In genomic region chr7:31084140-31084539, GRCm38 (mm10) we compare ENCODE assay signal across 12 mouse cellular contexts. TPM values are rescaled to one million over a fixed set of nuclear protein-coding genes. Genes with fewer than 3 reads are reported as not detected.
DNase-seq lines count a peak whose midpoint lies in the region; ATAC-seq and TF ChIP-seq lines count a peak whose summit lies in the region.
"Had no signal": no experiment of that assay in that cellular context is flagged by ENCODE, and none has a peak within 500 bp of the region (broad histone marks: within the 10 kb centered on the region; RNA-seq: fewer than 3 reads in every experiment).

No protein-coding gene starts in this region.

- no peaks in the 10 kb centered on the region for H3K9me3 ChIP-seq in intestine, embryonic 14.5 days (ENCODE audit: control insufficient read depth, low read length)
- no peaks in the 10 kb centered on the region for H3K9me3 ChIP-seq in intestine, postnatal 0 days (ENCODE audit: control insufficient read depth)
- H3K9me3 ChIP-seq in intestine, embryonic 16.5 days (ENCODE audit: control insufficient read depth, low read length) = no peaks in the 10 kb centered on the region
- H3K9me3 ChIP-seq in stomach, postnatal 0 days (ENCODE audit: control insufficient read depth, low read length) = no peaks in the 10 kb centered on the region
- H3K9me3 ChIP-seq: heart, embryonic 10.5 days had no signal

- H3K4me1 ChIP-seq in intestine, embryonic 14.5 days (replicated peaks; ENCODE audit: control insufficient read depth, insufficient read depth, low read length) = peaks cover 10% of the 10 kb centered on the region; the same call in 1 of the 2 replicates
- no peaks in the 10 kb centered on the region for H3K4me1 ChIP-seq in intestine, postnatal 0 days (replicated peaks; ENCODE audit: control insufficient read depth, insufficient read depth, low read length)
- 0 out of 2 replicates have a peak, but pooled peaks cover 3% of the 10 kb centered on the region for H3K4me1 ChIP-seq in intestine, embryonic 16.5 days (ENCODE audit: control insufficient read depth, insufficient read depth, low read length)
- peaks cover 3% of the 10 kb centered on the region; the same call in 1 of the 2 replicates for H3K4me1 ChIP-seq in stomach, postnatal 0 days (replicated peaks; ENCODE audit: control insufficient read depth, insufficient read depth)

- TF ChIP-seq EP300 in stomach, postnatal 0 days (optimal IDR thresholded peaks at IDR 0.05) = no peak

- no peak overlapping the region for H3K9ac ChIP-seq in intestine, embryonic 14.5 days (ENCODE audit: low read length)
- H3K9ac ChIP-seq in intestine, postnatal 0 days (ENCODE audit: low read depth, low read length) = no peak overlapping the region
- H3K9ac ChIP-seq in intestine, embryonic 16.5 days (ENCODE audit: low read depth, low read length) = no peak overlapping the region
- no peak overlapping the region for H3K9ac ChIP-seq in stomach, postnatal 0 days (ENCODE audit: low read length)
- H3K9ac ChIP-seq: neural tube, embryonic 13.5 days had no signal

- peak overlapping the region; percentile 69 for H3K27ac ChIP-seq in intestine, embryonic 14.5 days (ENCODE audit: low read depth)
- no peak overlapping the region for H3K27ac ChIP-seq in intestine, postnatal 0 days (ENCODE audit: low read depth, low read length)
- H3K27ac ChIP-seq in intestine, embryonic 16.5 days (ENCODE audit: low read length) = no peak overlapping the region; the same call in 1 of the 2 replicates
- H3K27ac ChIP-seq in stomach, postnatal 0 days (replicated peaks) = peak overlapping the region; percentile 49
- H3K27ac ChIP-seq: heart, embryonic 10.5 days; kidney, postnatal 0 days; neural tube, embryonic 13.5 days had no signal

- H3K36me3 ChIP-seq in intestine, embryonic 14.5 days (ENCODE audit: control insufficient read depth, insufficient read depth, low read length) = no peaks in the 10 kb centered on the region
- H3K36me3 ChIP-seq in intestine, postnatal 0 days (ENCODE audit: control insufficient read depth, insufficient read depth) = no peaks in the 10 kb centered on the region
- H3K36me3 ChIP-seq in intestine, embryonic 16.5 days (ENCODE audit: control insufficient read depth, insufficient read depth, low read length) = no peaks in the 10 kb centered on the region
- no peaks in the 10 kb centered on the region for H3K36me3 ChIP-seq in stomach, postnatal 0 days (ENCODE audit: control insufficient read depth, insufficient read depth, low read length)
- H3K36me3 ChIP-seq: heart, embryonic 10.5 days; neural tube, embryonic 13.5 days had no signal

- TF ChIP-seq CTCF in intestine, postnatal 0 days (IDR thresholded peaks at IDR 0.05; ENCODE audit: low read depth) = no peak
- no peak for TF ChIP-seq CTCF in stomach, postnatal 0 days (IDR thresholded peaks at IDR 0.05; ENCODE audit: low read depth)

- H3K4me3 ChIP-seq in intestine, embryonic 14.5 days (ENCODE audit: low read depth, low read length) = no peak overlapping the region
- H3K4me3 ChIP-seq in intestine, postnatal 0 days (ENCODE audit: low read depth, low read length) = no peak overlapping the region
- H3K4me3 ChIP-seq in intestine, embryonic 16.5 days (ENCODE audit: low read length) = no peak overlapping the region
- no peak overlapping the region for H3K4me3 ChIP-seq in stomach, postnatal 0 days (ENCODE audit: low read depth, low read length)
- H3K4me3 ChIP-seq: heart, embryonic 10.5 days; neural tube, embryonic 13.5 days had no signal

- no peak for DNase-seq in intestine, embryonic 14.5 days (ENCODE audit: low spot score)
- peak; percentile 21 for DNase-seq in thymus, postnatal 14 days
- DNase-seq in thymus, postnatal 0 days (ENCODE audit: low spot score) = no peak
- no peak for DNase-seq in stomach, postnatal 0 days (ENCODE audit: low spot score)
- no peak for DNase-seq in spleen, postnatal 36 days (ENCODE audit: low spot score in 2 of 2)
- no peak for DNase-seq in B cell, adult 2 months
- DNase-seq: right cerebral cortex, postnatal 14 days had no signal

- no peak overlapping the region for H3K4me2 ChIP-seq in intestine, embryonic 14.5 days (ENCODE audit: low read length)
- no peak overlapping the region for H3K4me2 ChIP-seq in intestine, postnatal 0 days (replicated peaks; ENCODE audit: low read depth)
- H3K4me2 ChIP-seq in intestine, embryonic 16.5 days (ENCODE audit: low read depth, low read length) = no peak overlapping the region
- no peak overlapping the region for H3K4me2 ChIP-seq in stomach, postnatal 0 days (replicated peaks; ENCODE audit: low read depth)
- H3K4me2 ChIP-seq: neural tube, embryonic 13.5 days had no signal

- ATAC-seq in intestine, embryonic 14.5 days (replicated peaks; ENCODE audit: low FRiP score, low TSS enrichment, low read depth) = no peak
- ATAC-seq in intestine, postnatal 0 days = no peak
- 0 out of 2 replicates have a peak, but pooled peaks have one; percentile 45 for ATAC-seq in intestine, embryonic 16.5 days
- no peak for ATAC-seq in stomach, postnatal 0 days (ENCODE audit: low FRiP score, low TSS enrichment)

- no peaks in the 10 kb centered on the region for H3K27me3 ChIP-seq in intestine, embryonic 14.5 days (replicated peaks; ENCODE audit: control insufficient read depth, insufficient read depth, low read length)
- no peaks in the 10 kb centered on the region for H3K27me3 ChIP-seq in intestine, postnatal 0 days (replicated peaks; ENCODE audit: control insufficient read depth, insufficient read depth, low read length)
- no peaks in the 10 kb centered on the region for H3K27me3 ChIP-seq in intestine, embryonic 16.5 days (replicated peaks; ENCODE audit: control insufficient read depth, insufficient read depth, low read length)
- no peaks in the 10 kb centered on the region for H3K27me3 ChIP-seq in stomach, postnatal 0 days (ENCODE audit: control insufficient read depth, insufficient read depth, low read length)
- H3K27me3 ChIP-seq: neural tube, embryonic 13.5 days had no signal

- 38% methylated on average over 9 of the region's 9 CpGs for WGBS in intestine, embryonic 14.5 days
- 50% methylated on average over 9 of the region's 9 CpGs for WGBS in intestine, postnatal 0 days
- WGBS in intestine, embryonic 16.5 days = 39% methylated on average over 9 of the region's 9 CpGs
- 43% methylated on average over 9 of the region's 9 CpGs for WGBS in stomach, postnatal 0 days

RNA-seq across cellular contexts. Expression of gene Fxyd3, which starts 7.6 kb away (rescaled TPM):
- polyA plus RNA-seq in intestine, embryonic 14.5 days (2014; fragmentation: Nextera tagmentation; extraction: Ambion mirVana) = 70.2 and 71.5 TPM in 2 replicates
- 40.4 and 48.0 TPM in 2 replicates for polyA plus RNA-seq in intestine, postnatal 0 days (2015; fragmentation: Nextera tagmentation; extraction: Ambion mirVana)
- polyA plus RNA-seq in thymus, postnatal 0 days (2015; fragmentation: Nextera tagmentation; extraction: Ambion mirVana) = 78.3 and 79.5 TPM in 2 replicates
- polyA plus RNA-seq in intestine, embryonic 16.5 days (2015; fragmentation: Nextera tagmentation; extraction: Ambion mirVana) = 71.2 and 73.7 TPM in 2 replicates
- polyA plus RNA-seq in stomach, postnatal 0 days (2015; fragmentation: Nextera tagmentation; extraction: Ambion mirVana) = 1,122 and 1,152 TPM in 2 replicates

RNA-seq across cellular contexts. Expression of gene Lgi4, which starts 25.0 kb away (rescaled TPM):
- 1.2 and 2.4 TPM in 2 replicates for polyA plus RNA-seq in intestine, embryonic 14.5 days (2014; fragmentation: Nextera tagmentation; extraction: Ambion mirVana)
- 0.70 and 0.78 TPM in 2 replicates for polyA plus RNA-seq in intestine, postnatal 0 days (2015; fragmentation: Nextera tagmentation; extraction: Ambion mirVana)
- polyA plus RNA-seq in thymus, postnatal 0 days (2015; fragmentation: Nextera tagmentation; extraction: Ambion mirVana) = 0.04 and 0.14 TPM in 2 replicates
- polyA plus RNA-seq in intestine, embryonic 16.5 days (2015; fragmentation: Nextera tagmentation; extraction: Ambion mirVana) = 0.83 and 1.4 TPM in 2 replicates
- polyA plus RNA-seq in stomach, postnatal 0 days (2015; fragmentation: Nextera tagmentation; extraction: Ambion mirVana) = 0.46 and 0.87 TPM in 2 replicates

RNA-seq across cellular contexts. Expression of gene Fxyd1, which starts 27.1 kb away (rescaled TPM):
- polyA plus RNA-seq in intestine, embryonic 14.5 days (2014; fragmentation: Nextera tagmentation; extraction: Ambion mirVana) = 71.8 and 74.1 TPM in 2 replicates
- polyA plus RNA-seq in intestine, postnatal 0 days (2015; fragmentation: Nextera tagmentation; extraction: Ambion mirVana) = 78.9 and 83.1 TPM in 2 replicates
- 12.2 and 19.1 TPM in 2 replicates for polyA plus RNA-seq in thymus, postnatal 0 days (2015; fragmentation: Nextera tagmentation; extraction: Ambion mirVana)
- polyA plus RNA-seq in intestine, embryonic 16.5 days (2015; fragmentation: Nextera tagmentation; extraction: Ambion mirVana) = 62.6 and 71.9 TPM in 2 replicates
- polyA plus RNA-seq in stomach, postnatal 0 days (2015; fragmentation: Nextera tagmentation; extraction: Ambion mirVana) = 177 and 187 TPM in 2 replicates

RNA-seq across cellular contexts. Expression of gene Hpn, which starts 30.9 kb away (rescaled TPM):
- polyA plus RNA-seq in intestine, embryonic 14.5 days (2014; fragmentation: Nextera tagmentation; extraction: Ambion mirVana) = 23.5 and 29.0 TPM in 2 replicates
- 21.2 and 28.3 TPM in 2 replicates for polyA plus RNA-seq in intestine, postnatal 0 days (2015; fragmentation: Nextera tagmentation; extraction: Ambion mirVana)
- 2.0 and 2.6 TPM in 2 replicates for polyA plus RNA-seq in thymus, postnatal 0 days (2015; fragmentation: Nextera tagmentation; extraction: Ambion mirVana)
- polyA plus RNA-seq in intestine, embryonic 16.5 days (2015; fragmentation: Nextera tagmentation; extraction: Ambion mirVana) = 66.4 and 73.6 TPM in 2 replicates
- 17.9 and 21.7 TPM in 2 replicates for polyA plus RNA-seq in stomach, postnatal 0 days (2015; fragmentation: Nextera tagmentation; extraction: Ambion mirVana)

RNA-seq across cellular contexts. Expression of gene Fxyd7, which starts 32.9 kb away (rescaled TPM):
- polyA plus RNA-seq in intestine, embryonic 14.5 days (2014; fragmentation: Nextera tagmentation; extraction: Ambion mirVana) = 21.1 and 23.0 TPM in 2 replicates
- 15.2 and 16.2 TPM in 2 replicates for polyA plus RNA-seq in intestine, postnatal 0 days (2015; fragmentation: Nextera tagmentation; extraction: Ambion mirVana)
- polyA plus RNA-seq in thymus, postnatal 0 days (2015; fragmentation: Nextera tagmentation; extraction: Ambion mirVana) = 0.35 and 0.48 TPM in 2 replicates
- 20.1 and 22.0 TPM in 2 replicates for polyA plus RNA-seq in intestine, embryonic 16.5 days (2015; fragmentation: Nextera tagmentation; extraction: Ambion mirVana)
- polyA plus RNA-seq in stomach, postnatal 0 days (2015; fragmentation: Nextera tagmentation; extraction: Ambion mirVana) = 19.9 and 20.3 TPM in 2 replicates

Comparison
In these comparisons a context has a peak if more than half of its experiments do, and no peak if none do; other contexts are left out.
1. H3K27ac ChIP-seq: peak in intestine, embryonic 14.5 days (single experiment) and stomach, postnatal 0 days (single experiment); none in intestine, postnatal 0 days (single experiment) and intestine, embryonic 16.5 days (single experiment).
2. RNA of gene Fxyd3, which starts 7.6 kb away (polyA plus RNA-seq): 1,122 to 1,152 TPM in stomach, postnatal 0 days; 78.3 to 79.5 TPM in thymus, postnatal 0 days, 71.2 to 73.7 TPM in intestine, embryonic 16.5 days, 70.2 to 71.5 TPM in intestine, embryonic 14.5 days and 40.4 to 48.0 TPM in intestine, postnatal 0 days; every median in the first group is over 10 times any median in the second.